Mouse (Mus musculus) gonadal fat pad, adult 2 months (tissue): ENCODE data around the gene Rgs12. TPM values are rescaled to one million over a fixed set of nuclear protein-coding genes. Genes with fewer than 3 reads are reported as not detected.

Experiments
- DNase-seq: peaks from one replicate; pipeline ENCODE4 v3.0.0-alpha.2; 2012; ENCODE audit warnings: low read depth
- polyA plus RNA-seq: library from polyadenylated mRNA; depleted of rRNA; stranded (reverse); fragments of >200 nt; gene quantifications from 2 replicates; pipeline ENCODE4 v1.2.3, GENCODE M21; 2012

Rgs12 gene
- polyA plus RNA-seq, 1 experiment: 23.1 TPM

- DNase-seq: no peak
These were observed 32.5 kb downstream of the Rgs12 start for GRCm38 (mm10) chr5:34981734-34982133.

GRCm38 (mm10) chr5:34984933-34985332, 35.7 kb downstream of the Rgs12 start:
- no peak for DNase-seq

- no peak for DNase-seq
These were observed 36.6 kb downstream of the Rgs12 start for GRCm38 (mm10) chr5:34985867-34986266.

- no peak for DNase-seq
These were observed 38.2 kb downstream of the Rgs12 start for GRCm38 (mm10) chr5:34987396-34987795.

GRCm38 (mm10) chr5:34988690-34989089, 39.4 kb downstream of the Rgs12 start:
- DNase-seq: no peak

- DNase-seq: no peak
These were observed 40.1 kb downstream of the Rgs12 start for GRCm38 (mm10) chr5:34989321-34989772.

- DNase-seq: no peak
These were observed 49.5 kb downstream of the Rgs12 start for GRCm38 (mm10) chr5:34998754-34999153.

- no peak for DNase-seq
These were observed 50.0 kb downstream of the Rgs12 start for GRCm38 (mm10) chr5:34999281-34999680.

GRCm38 (mm10) chr5:35000323-35000722, 51.1 kb downstream of the Rgs12 start:
- DNase-seq: no peak

- DNase-seq: no peak
These were observed 51.9 kb downstream of the Rgs12 start for GRCm38 (mm10) chr5:35001144-35001543.

- DNase-seq: no peak
These were observed 54.4 kb downstream of the Rgs12 start for GRCm38 (mm10) chr5:35003611-35004162.

GRCm38 (mm10) chr5:35004769-35005168, 55.5 kb downstream of the Rgs12 start:
- DNase-seq: peak; percentile 86

GRCm38 (mm10) chr5:35005659-35006058, 56.4 kb downstream of the Rgs12 start:
- no peak for DNase-seq

- no peak for DNase-seq
These were observed 57.4 kb downstream of the Rgs12 start for GRCm38 (mm10) chr5:35006599-35006998.

- DNase-seq: no peak
These were observed 59.9 kb downstream of the Rgs12 start for GRCm38 (mm10) chr5:35009163-35009562.

GRCm38 (mm10) chr5:35010656-35011055, 61.4 kb downstream of the Rgs12 start:
- DNase-seq: no peak

- peak; percentile 92 for DNase-seq
These were observed 62.1 kb downstream of the Rgs12 start for GRCm38 (mm10) chr5:35011156-35011923.

GRCm38 (mm10) chr5:35014036-35014435, 64.8 kb downstream of the Rgs12 start:
- no peak for DNase-seq

GRCm38 (mm10) chr5:35019673-35020300, 70.5 kb downstream of the Rgs12 start:
- no peak for DNase-seq

GRCm38 (mm10) chr5:35020410-35021241, 71.4 kb downstream of the Rgs12 start:
- DNase-seq: no peak

GRCm38 (mm10) chr5:35024975-35025374, 75.7 kb downstream of the Rgs12 start:
- DNase-seq: no peak

GRCm38 (mm10) chr5:35029303-35029702, 80.1 kb downstream of the Rgs12 start:
- no peak for DNase-seq
